Mouse (Mus musculus) frontal cortex, adult (tissue): ENCODE results near the gene Ankrd28.

ENCODE experiments used
- ATAC-seq: cut with Nextera tagmentation; 2 replicates; pipeline ENCODE4 v1.9.2; 2017; ENCODE audit warnings: mild to moderate bottlenecking, moderate library complexity, mixed read lengths; ENCODE audit not compliant: low TSS enrichment

The Ankrd28 gene

GRCm38 (mm10) chr14:31715669-31716068, 114.8 kb downstream of the Ankrd28 start:
- no peak for ATAC-seq

- ATAC-seq: no peak
Observed at GRCm38 (mm10) chr14:31709343-31709742, 121.1 kb downstream of the Ankrd28 start.

- ATAC-seq: no peak
Observed at GRCm38 (mm10) chr14:31700376-31700775, 130.1 kb downstream of the Ankrd28 start.

- no peak for ATAC-seq
Observed at GRCm38 (mm10) chr14:31697755-31698154, 132.7 kb downstream of the Ankrd28 start.

GRCm38 (mm10) chr14:31697346-31697745, 133.1 kb downstream of the Ankrd28 start:
- ATAC-seq: no peak

GRCm38 (mm10) chr14:31696985-31697303, 133.5 kb downstream of the Ankrd28 start:
- ATAC-seq: no peak

- no peak for ATAC-seq
Observed at GRCm38 (mm10) chr14:31696206-31696984, 134.1 kb downstream of the Ankrd28 start.

GRCm38 (mm10) chr14:31692536-31692935, 137.9 kb downstream of the Ankrd28 start:
- no peak for ATAC-seq

GRCm38 (mm10) chr14:31686231-31686630, 144.2 kb downstream of the Ankrd28 start:
- ATAC-seq: no peak

- no peak for ATAC-seq
Observed at GRCm38 (mm10) chr14:31685680-31686079, 144.8 kb downstream of the Ankrd28 start.

- ATAC-seq: no peak
Observed at GRCm38 (mm10) chr14:31684343-31685040, 146.0 kb downstream of the Ankrd28 start.

GRCm38 (mm10) chr14:31683610-31684009, 146.8 kb downstream of the Ankrd28 start:
- no peak for ATAC-seq

- ATAC-seq: no peak
Observed at GRCm38 (mm10) chr14:31681931-31682555, 148.4 kb downstream of the Ankrd28 start.

- no peak for ATAC-seq
Observed at GRCm38 (mm10) chr14:31681291-31681690, 149.2 kb downstream of the Ankrd28 start.

GRCm38 (mm10) chr14:31680656-31681055, 149.8 kb downstream of the Ankrd28 start:
- no peak for ATAC-seq

- ATAC-seq: no peak
Observed at GRCm38 (mm10) chr14:31671635-31672320, 158.7 kb downstream of the Ankrd28 start.

GRCm38 (mm10) chr14:31669642-31670490, 160.6 kb downstream of the Ankrd28 start:
- peak; percentile 17; the same call in 1 of the 2 replicates for ATAC-seq

GRCm38 (mm10) chr14:31669161-31669611, 161.3 kb downstream of the Ankrd28 start:
- ATAC-seq: peak; percentile 44

GRCm38 (mm10) chr14:31668326-31668725, 162.1 kb downstream of the Ankrd28 start:
- peak; percentile 57 for ATAC-seq

GRCm38 (mm10) chr14:31667741-31668140, 162.7 kb downstream of the Ankrd28 start:
- no peak for ATAC-seq
